Mouse (Mus musculus) kidney, adult 9 months (tissue): ENCODE results near the gene Rab9b.
A peak's percentile ranks its signal among the peaks of the same experiment; 100 is the strongest.

ENCODE experiments used
- DNase-seq: peaks from one replicate; pipeline ENCODE4 v3.0.0; 2022

Gene Rab9b

GRCm38 (mm10) chrX:136868061-136869040 lies at the start of gene Rab9b:
Gene Rab9b, minus strand, starts transcription at chrX:136868755.
- DNase-seq, result no peak

GRCm38 (mm10) chrX:136904369-136904768 lies 35.8 kb upstream of the Rab9b start:
- no peak for DNase-seq

GRCm38 (mm10) chrX:136895757-136896156 lies 27.2 kb upstream of the Rab9b start:
- DNase-seq, result peak; percentile 14

GRCm38 (mm10) chrX:136850300-136850699 lies 18.3 kb downstream of the Rab9b start:
- DNase-seq, result peak; percentile 5

GRCm38 (mm10) chrX:136828610-136829009 lies 39.9 kb downstream of the Rab9b start:
- DNase-seq, result no peak

GRCm38 (mm10) chrX:136825016-136825415 lies 43.5 kb downstream of the Rab9b start:
- no peak for DNase-seq

GRCm38 (mm10) chrX:136822371-136822770 lies 46.2 kb downstream of the Rab9b start, which contains the start of gene Plp1:
Gene Plp1, plus strand, starts transcription at chrX:136822671.
- DNase-seq, result no peak

GRCm38 (mm10) chrX:136820250-136820649 lies 48.3 kb downstream of the Rab9b start:
- peak; percentile 68 for DNase-seq

GRCm38 (mm10) chrX:136819752-136820151 lies 48.8 kb downstream of the Rab9b start:
- no peak for DNase-seq
